Mouse (Mus musculus) layer of hippocampus, adult 2 months (tissue): ENCODE data around the gene Ugt1a8. TPM values are rescaled to one million over a fixed set of nuclear protein-coding genes. Genes with fewer than 3 reads are reported as not detected.

Experiments
- DNase-seq, 2 experiments: peaks; one replicate each; pipeline ENCODE4 v3.0.0; 2022; ENCODE audit warnings: low spot score in 2 of 2
- H3K27ac ChIP-seq: fragments of 200-600 bp; 2 replicates; pipeline ENCODE4 v1.8.1; 2022
- H3K4me3 ChIP-seq: fragments of 200-600 bp; 2 replicates; pipeline ENCODE4 v1.8.1; 2022; ENCODE audit warnings: mild to moderate bottlenecking
- CTCF ChIP-seq: fragments of 200-600 bp; conservative IDR thresholded peaks from 2 replicates; pipeline ENCODE4 v1.8.1; 2022; ENCODE audit warnings: antibody characterized with exemption, mild to moderate bottlenecking, moderate library complexity
- total RNA-seq, 2 experiments: library from RNA; stranded (reverse); gene quantifications; 2 replicates each; pipeline ENCODE4 v1.2.3; 2021

Gene Ugt1a8
- total RNA-seq, 2 experiments from 2014 or later = not detected

GRCm38 (mm10) chr1:88234646-88235045, 147.0 kb downstream of the Ugt1a8 start:
- no peak for TF ChIP-seq CTCF
- no peak overlapping the region for H3K4me3 ChIP-seq
- DNase-seq = no peak
- H3K27ac ChIP-seq = no peak overlapping the region

DNA sequence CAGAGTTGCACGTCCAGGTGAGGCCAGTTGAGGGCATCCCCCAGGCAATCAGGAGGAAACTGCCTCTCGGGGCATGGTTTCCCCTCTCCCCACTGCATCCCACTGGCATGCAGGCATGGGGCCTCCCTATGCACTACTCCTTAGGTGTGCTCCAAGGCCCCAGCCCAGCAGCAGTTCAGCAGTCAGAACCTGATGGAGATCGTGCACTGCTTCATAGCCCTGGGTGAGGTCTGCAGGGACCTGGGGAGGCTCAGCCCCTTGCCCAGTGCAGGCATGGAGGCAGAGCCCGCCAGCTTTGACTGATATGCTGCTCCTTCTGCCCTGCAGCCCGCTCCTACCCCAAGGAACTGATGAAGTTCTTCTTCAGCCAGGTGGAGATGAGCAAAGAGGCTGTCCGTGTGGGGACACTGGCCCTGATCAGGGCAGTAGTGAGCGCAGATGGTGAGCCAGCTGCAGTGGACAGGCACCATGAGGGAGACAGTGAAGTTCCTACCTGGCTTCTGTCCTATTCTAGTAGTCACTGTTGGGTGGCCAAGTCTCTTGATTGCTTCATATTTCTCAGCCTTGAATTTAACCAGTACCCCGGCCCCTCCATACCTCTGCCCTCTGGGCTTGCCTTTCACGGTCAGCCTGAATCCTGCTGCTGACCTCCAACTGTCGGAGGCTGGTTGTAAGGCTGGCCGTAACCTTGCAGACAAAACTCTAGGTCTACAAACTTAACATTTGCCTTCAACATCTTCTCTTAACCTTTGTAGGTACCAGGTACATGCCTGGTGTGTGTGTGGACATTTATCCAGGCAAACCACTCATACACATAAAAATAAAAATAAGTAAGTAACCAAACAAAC, 147.7 kb downstream of the Ugt1a8 start:
- no peak for DNase-seq
- Histone ChIP-seq H3K27ac (no peak overlapping the region), H3K4me3 (no peak overlapping the region)
- TF ChIP-seq CTCF = no peak

DNA sequence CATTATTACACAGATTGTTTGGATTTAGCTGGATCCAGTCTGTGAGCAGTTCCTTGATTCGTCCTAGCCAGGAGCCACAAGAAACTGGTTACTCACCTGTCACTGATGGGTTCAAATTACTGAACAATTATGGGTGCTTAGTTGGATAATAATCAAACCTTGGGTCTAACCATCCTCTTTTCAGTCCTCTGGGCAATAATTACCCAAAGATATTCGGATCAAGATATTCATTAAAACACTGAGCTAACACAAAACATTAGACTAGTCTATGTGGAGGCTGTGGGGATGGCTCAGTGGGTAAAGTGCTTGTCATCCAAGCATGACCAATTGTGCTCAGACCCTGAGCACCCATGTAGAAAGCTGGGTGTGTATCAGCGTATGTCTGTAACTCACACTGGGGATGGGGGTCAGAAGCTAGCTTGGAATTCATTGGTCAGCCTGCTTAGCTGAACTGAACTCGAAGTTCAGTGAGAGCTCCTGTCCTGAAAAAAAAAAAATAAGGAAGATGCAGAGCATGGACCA, 148.3 kb downstream of the Ugt1a8 start:
- Histone ChIP-seq H3K27ac (no peak overlapping the region), H3K4me3 (no peak overlapping the region)
- DNase-seq = no peak
- TF ChIP-seq CTCF = no peak

DNA sequence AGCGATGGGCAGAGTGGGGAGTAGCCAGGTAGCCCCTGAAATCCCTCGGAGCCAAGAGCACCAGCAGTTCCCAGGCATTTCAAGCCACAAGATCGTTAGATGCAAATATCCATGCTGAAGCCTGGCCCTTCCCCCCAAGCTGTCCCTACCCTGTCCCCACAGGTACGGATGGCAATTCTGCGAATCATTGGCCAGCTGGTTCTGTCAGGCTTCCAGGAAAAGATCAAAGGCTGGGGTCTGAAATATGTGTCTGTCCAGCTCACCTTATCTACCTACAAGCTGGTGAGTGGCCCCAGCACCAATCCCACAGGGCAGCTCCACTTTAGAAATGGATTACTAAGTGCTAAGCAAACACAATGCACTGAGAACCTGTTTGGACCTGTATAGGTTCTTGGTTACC, 149.7 kb downstream of the Ugt1a8 start:
- Histone ChIP-seq H3K4me3 (no peak overlapping the region), H3K27ac (no peak overlapping the region)
- TF ChIP-seq CTCF = no peak
- no peak for DNase-seq

- no peak for DNase-seq
- Histone ChIP-seq H3K4me3 (no peak overlapping the region), H3K27ac (no peak overlapping the region)
- no peak for TF ChIP-seq CTCF
Measured at GRCm38 (mm10) chr1:88238771-88239170, 151.2 kb downstream of the Ugt1a8 start.

- no peak for DNase-seq
- H3K4me3 ChIP-seq = no peak overlapping the region
- no peak overlapping the region for H3K27ac ChIP-seq
- no peak for TF ChIP-seq CTCF
Measured at GRCm38 (mm10) chr1:88240072-88240471, 152.5 kb downstream of the Ugt1a8 start.

DNA sequence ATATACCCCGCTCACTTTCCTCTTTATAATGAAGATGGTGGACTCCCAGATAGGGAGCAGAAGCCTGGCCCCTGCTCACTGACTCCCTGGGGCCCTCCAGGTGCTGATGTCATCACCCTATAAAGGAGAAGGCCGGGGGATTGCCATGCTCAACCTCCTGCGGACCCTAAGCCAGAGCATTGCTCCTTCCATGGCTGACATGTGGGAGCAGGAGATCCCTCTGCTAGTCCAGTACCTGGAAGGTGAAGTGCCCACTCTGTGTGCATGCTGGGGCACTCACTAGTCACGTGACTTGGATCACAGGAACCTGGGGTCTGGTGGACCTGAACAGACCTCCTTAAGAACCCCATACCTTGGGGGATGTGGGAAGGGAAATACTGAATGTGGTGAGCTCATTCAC, 153.0 kb downstream of the Ugt1a8 start:
- H3K27ac ChIP-seq = no peak overlapping the region
- no peak for DNase-seq
- TF ChIP-seq CTCF = no peak
- H3K4me3 ChIP-seq = no peak overlapping the region

DNA sequence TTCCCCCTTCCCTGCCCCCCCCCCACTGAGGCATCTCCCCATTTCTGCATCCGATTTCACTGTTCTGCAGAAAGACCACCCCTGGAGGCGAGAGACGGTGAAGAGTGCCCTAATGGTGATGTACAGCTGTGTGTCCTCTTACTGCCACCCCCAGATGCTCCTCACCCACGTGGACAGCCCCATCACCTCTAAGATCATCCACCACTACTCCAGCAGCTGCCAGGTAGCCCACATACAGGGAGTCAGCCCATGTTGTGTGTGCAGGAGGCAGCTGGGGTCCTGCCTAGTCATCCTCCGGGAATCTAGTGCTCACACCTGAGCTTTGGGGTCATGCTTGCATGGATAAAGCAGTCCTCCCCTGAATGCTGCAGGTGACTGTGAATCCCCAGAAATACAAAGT, 156.2 kb downstream of the Ugt1a8 start:
- no peak for TF ChIP-seq CTCF
- Histone ChIP-seq H3K27ac (no peak overlapping the region), H3K4me3 (no peak overlapping the region)
- DNase-seq = no peak

DNA sequence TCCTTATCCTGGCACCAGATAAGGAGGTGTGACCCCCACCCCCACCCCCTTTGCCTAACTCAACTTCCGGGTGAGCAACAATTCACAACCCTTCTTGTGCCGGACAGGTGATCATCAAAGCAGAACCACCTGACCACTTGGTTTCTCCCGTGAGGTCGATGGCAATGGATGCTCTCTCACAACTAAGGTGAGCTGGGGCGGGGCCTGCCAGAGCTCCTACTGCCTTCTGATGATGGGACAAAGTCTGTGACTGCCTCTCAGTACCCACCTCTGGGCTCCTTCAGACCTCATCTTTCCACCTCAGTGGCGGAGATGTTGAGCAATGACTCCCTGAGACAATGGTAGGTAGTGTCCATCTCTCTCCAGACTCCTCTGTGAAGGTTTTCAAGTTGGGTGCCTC, 158.3 kb downstream of the Ugt1a8 start:
- Histone ChIP-seq H3K4me3 (no peak overlapping the region), H3K27ac (no peak overlapping the region)
- DNase-seq = no peak
- TF ChIP-seq CTCF = no peak

DNA sequence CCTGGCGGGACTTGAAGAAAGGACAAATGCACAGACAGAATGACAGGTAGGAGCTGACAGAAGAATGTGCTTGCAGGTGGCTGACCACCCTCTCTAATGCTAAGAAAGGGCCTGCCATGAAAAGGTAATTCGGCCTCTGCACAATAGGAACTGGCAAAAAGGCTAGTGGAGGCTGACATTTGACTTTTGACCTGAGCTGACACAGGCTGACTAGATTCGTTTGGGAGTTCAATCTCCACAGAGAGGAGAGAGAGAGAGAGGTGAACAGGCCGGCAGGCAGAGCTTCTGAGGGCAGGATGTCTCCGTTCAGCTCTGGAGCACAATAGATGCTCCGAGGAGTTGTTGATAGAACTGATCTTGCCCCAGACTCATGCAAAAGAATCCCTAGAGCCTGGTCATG, 158.8 kb downstream of the Ugt1a8 start:
- no peak for TF ChIP-seq CTCF
- H3K27ac ChIP-seq = no peak overlapping the region
- DNase-seq = no peak
- no peak overlapping the region for H3K4me3 ChIP-seq

- no peak overlapping the region for H3K27ac ChIP-seq
- no peak for DNase-seq
- no peak for TF ChIP-seq CTCF
Measured at GRCm38 (mm10) chr1:88247660-88248059, 160.0 kb downstream of the Ugt1a8 start.

DNA sequence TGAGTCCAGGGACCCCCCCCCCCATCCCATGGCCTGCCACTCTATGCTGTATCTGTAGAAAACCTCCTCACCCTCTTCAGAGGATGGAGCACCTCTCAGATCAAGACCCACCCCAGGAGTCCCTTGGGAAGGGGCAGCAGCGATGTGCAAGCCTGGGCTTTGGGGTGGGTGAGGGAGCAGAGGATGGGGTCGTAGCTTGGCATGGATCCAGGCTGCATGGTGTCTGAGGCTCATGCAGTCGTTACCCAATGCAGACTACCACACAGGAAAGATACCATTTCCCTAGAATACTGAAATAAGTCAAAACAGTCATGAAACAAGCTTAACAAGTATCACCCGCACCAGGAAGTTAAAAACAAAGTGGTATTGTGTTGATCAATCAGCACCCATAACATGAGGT, 161.0 kb downstream of the Ugt1a8 start:
- no peak for TF ChIP-seq CTCF
- DNase-seq = no peak

More at GRCm38 (mm10) chr1:88247660-88248059, 160.0 kb downstream of the Ugt1a8 start:
- no peak overlapping the region for H3K4me3 ChIP-seq

DNA sequence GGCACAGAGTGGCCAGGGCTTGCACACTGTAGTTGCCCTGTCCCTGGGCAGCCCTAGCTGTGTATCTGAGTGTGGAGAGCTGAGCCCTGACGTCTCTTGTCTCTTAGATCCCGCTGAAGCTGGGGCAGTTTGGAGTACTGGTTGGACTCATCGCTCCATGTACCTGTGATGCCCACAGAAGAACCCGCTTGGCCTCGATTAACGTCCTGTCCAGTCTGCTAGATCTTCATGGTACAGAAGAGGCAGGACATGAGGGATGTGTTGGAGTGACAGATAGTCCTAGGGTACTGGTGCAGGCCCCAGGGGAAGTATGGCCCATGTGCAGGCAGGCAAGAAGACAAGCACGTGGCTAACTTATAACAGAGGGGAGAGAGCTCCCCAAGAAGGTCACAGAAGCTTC, 162.0 kb downstream of the Ugt1a8 start:
- no peak for TF ChIP-seq CTCF
- DNase-seq = no peak
- Histone ChIP-seq H3K27ac (no peak overlapping the region), H3K4me3 (no peak overlapping the region)

More for the DNA sequence above, 161.0 kb downstream of the Ugt1a8 start:
- Histone ChIP-seq H3K4me3 (no peak overlapping the region), H3K27ac (no peak overlapping the region)

GRCm38 (mm10) chr1:88250023-88250422, 162.4 kb downstream of the Ugt1a8 start:
- Histone ChIP-seq H3K27ac (no peak overlapping the region), H3K4me3 (no peak overlapping the region)
- DNase-seq = no peak
- no peak for TF ChIP-seq CTCF
